Mouse (Mus musculus) mature B cell (primary cell): ENCODE results near the gene Trim30c.
"Not testable (repeated sequence)": the region's sequence is repeated elsewhere in the genome, so short reads cannot be mapped to it uniquely, and the experiment has no call there.

Experiments
- in situ Hi-C: fragments of 300-500 bp; cut with MboI; formaldehyde crosslinking; loops from 2 replicates; pipeline ENCODE4 v1.14.3; 2019

Trim30c gene

GRCm38 (mm10) chr7:104400698-104401097 is at the start of gene Trim30c:
TSS of gene Trim30c (minus strand) at chr7:104400837.
- in situ Hi-C loops = no loop called here

- in situ Hi-C loops = no loop called here
These were observed 45.5 kb upstream of the Trim30c start for GRCm38 (mm10) chr7:104445961-104446645.

- in situ Hi-C loops = no loop called here
These were observed 3.9 kb upstream of the Trim30c start for GRCm38 (mm10) chr7:104404460-104404950.

- in situ Hi-C loops = no loop called here
These were observed 503 bp upstream of the Trim30c start for GRCm38 (mm10) chr7:104401140-104401539.

GRCm38 (mm10) chr7:104398492-104398891 is 2.1 kb downstream of the Trim30c start:
- in situ Hi-C loops = no loop called here

- in situ Hi-C loops = no loop called here
These were observed 30.8 kb downstream of the Trim30c start, which contains the start of gene Trim30b for GRCm38 (mm10) chr7:104369736-104370414. TSS of gene Trim30b (minus strand) at chr7:104369884.

GRCm38 (mm10) chr7:104366339-104366738 is 34.3 kb downstream of the Trim30c start:
- in situ Hi-C loops = no loop called here

- in situ Hi-C loops = no loop called here
These were observed 47.1 kb downstream of the Trim30c start for GRCm38 (mm10) chr7:104353600-104353967.

GRCm38 (mm10) chr7:104352717-104353599 is 47.7 kb downstream of the Trim30c start, which contains the start of gene Trim12c:
TSS of gene Trim12c (minus strand) at chr7:104353362.
- in situ Hi-C loops = no loop called here

- in situ Hi-C loops = not testable (repeated sequence)
These were observed 52.6 kb downstream of the Trim30c start for GRCm38 (mm10) chr7:104348043-104348442.

GRCm38 (mm10) chr7:104340744-104341143 is 59.9 kb downstream of the Trim30c start:
- in situ Hi-C loops = not testable (repeated sequence)

- in situ Hi-C loops = not testable (repeated sequence)
These were observed 65.1 kb downstream of the Trim30c start for GRCm38 (mm10) chr7:104335547-104335946.
